Mouse (Mus musculus): Measurements from ENCODE around the gene Sh3tc1. TPM values are rescaled to one million over a fixed set of nuclear protein-coding genes. Genes with fewer than 3 reads are reported as not detected.

Gene Sh3tc1
- polyA plus RNA-seq, 1 experiment = 5.2 TPM

GRCm38 (mm10) chr5:35679256-35680155 lies 60.3 kb downstream of the Sh3tc1 start, which contains the start of gene Htra3:
Gene Htra3, minus strand, starts transcription at chr5:35679782.
- Histone ChIP-seq H3K4me3 (ENCODE audit: control insufficient read depth, insufficient read depth, low read length) (no peak within 1 kb of the TSS), H3K4me1 (replicated peaks; ENCODE audit: control insufficient read depth, insufficient read depth, low read length) (no peaks in the 10 kb centered on the region), H3K27me3 (ENCODE audit: control insufficient read depth, insufficient read depth, low read length) (peaks cover 2% of the 10 kb centered on the region; the same call in 1 of the 2 replicates), H3K36me3 (ENCODE audit: control insufficient read depth, insufficient read depth, low read length) (no peaks in the 10 kb centered on the region), H3K27ac (ENCODE audit: control insufficient read depth, insufficient read depth, low read length) (no peak within 1 kb of the TSS)
- TF ChIP-seq POLR2A (IDR thresholded peaks at IDR 0.05; ENCODE audit: control insufficient read depth, extremely low read depth, insufficient read depth, low read length, poor library complexity) (no peak), CTCF (IDR thresholded peaks at IDR 0.05; ENCODE audit: borderline replicate concordance, control insufficient read depth, extremely low read depth, insufficient read depth, low read length, poor library complexity) (no peak)
- DNase-seq = no peak
- WGBS = 14% methylated on average over 42 of the region's 42 CpGs

GRCm38 (mm10) chr5:35676964-35677363 lies 62.8 kb downstream of the Sh3tc1 start:
- Histone ChIP-seq H3K36me3 (ENCODE audit: control insufficient read depth, insufficient read depth, low read length) (no peaks in the 10 kb centered on the region), H3K27me3 (ENCODE audit: control insufficient read depth, insufficient read depth, low read length) (peaks cover 2% of the 10 kb centered on the region; the same call in 1 of the 2 replicates), H3K4me3 (ENCODE audit: control insufficient read depth, insufficient read depth, low read length) (no peak overlapping the region), H3K4me1 (replicated peaks; ENCODE audit: control insufficient read depth, insufficient read depth, low read length) (peaks cover 8% of the 10 kb centered on the region; the same call in 1 of the 2 replicates), H3K27ac (ENCODE audit: control insufficient read depth, insufficient read depth, low read length) (no peak overlapping the region)
- WGBS = 95% methylated on average over 7 of the region's 7 CpGs
- TF ChIP-seq POLR2A (IDR thresholded peaks at IDR 0.05; ENCODE audit: control insufficient read depth, extremely low read depth, insufficient read depth, low read length, poor library complexity) (no peak), CTCF (IDR thresholded peaks at IDR 0.05; ENCODE audit: borderline replicate concordance, control insufficient read depth, extremely low read depth, insufficient read depth, low read length, poor library complexity) (no peak)
- DNase-seq = no peak

- Histone ChIP-seq H3K4me3 (ENCODE audit: control insufficient read depth, insufficient read depth, low read length) (no peak overlapping the region), H3K36me3 (ENCODE audit: control insufficient read depth, insufficient read depth, low read length) (no peaks in the 10 kb centered on the region), H3K27me3 (ENCODE audit: control insufficient read depth, insufficient read depth, low read length) (peaks cover 2% of the 10 kb centered on the region; the same call in 1 of the 2 replicates), H3K4me1 (replicated peaks; ENCODE audit: control insufficient read depth, insufficient read depth, low read length) (peaks cover 8% of the 10 kb centered on the region; the same call in 1 of the 2 replicates), H3K27ac (ENCODE audit: control insufficient read depth, insufficient read depth, low read length) (no peak overlapping the region)
- 73% methylated on average over 4 of the region's 4 CpGs for WGBS
- DNase-seq = no peak
- TF ChIP-seq POLR2A (IDR thresholded peaks at IDR 0.05; ENCODE audit: control insufficient read depth, extremely low read depth, insufficient read depth, low read length, poor library complexity) (no peak), CTCF (IDR thresholded peaks at IDR 0.05; ENCODE audit: borderline replicate concordance, control insufficient read depth, extremely low read depth, insufficient read depth, low read length, poor library complexity) (no peak)
Observed at GRCm38 (mm10) chr5:35674081-35674555, 65.7 kb downstream of the Sh3tc1 start.

GRCm38 (mm10) chr5:35673086-35673485 lies 66.7 kb downstream of the Sh3tc1 start:
- Histone ChIP-seq H3K27ac (ENCODE audit: control insufficient read depth, insufficient read depth, low read length) (no peak overlapping the region), H3K4me1 (replicated peaks; ENCODE audit: control insufficient read depth, insufficient read depth, low read length) (peaks cover 8% of the 10 kb centered on the region; the same call in 1 of the 2 replicates), H3K27me3 (ENCODE audit: control insufficient read depth, insufficient read depth, low read length) (no peaks in the 10 kb centered on the region), H3K4me3 (ENCODE audit: control insufficient read depth, insufficient read depth, low read length) (no peak overlapping the region), H3K36me3 (ENCODE audit: control insufficient read depth, insufficient read depth, low read length) (no peaks in the 10 kb centered on the region)
- whole genome bisulfite sequencing = 38% methylated on average over 7 of the region's 7 CpGs
- DNase-seq = no peak
- TF ChIP-seq POLR2A (IDR thresholded peaks at IDR 0.05; ENCODE audit: control insufficient read depth, extremely low read depth, insufficient read depth, low read length, poor library complexity) (no peak), CTCF (IDR thresholded peaks at IDR 0.05; ENCODE audit: borderline replicate concordance, control insufficient read depth, extremely low read depth, insufficient read depth, low read length, poor library complexity) (no peak)

- Histone ChIP-seq H3K4me3 (ENCODE audit: control insufficient read depth, insufficient read depth, low read length) (no peak overlapping the region), H3K27ac (ENCODE audit: control insufficient read depth, insufficient read depth, low read length) (no peak overlapping the region), H3K4me1 (replicated peaks; ENCODE audit: control insufficient read depth, insufficient read depth, low read length) (peaks cover 8% of the 10 kb centered on the region; the same call in 1 of the 2 replicates), H3K27me3 (ENCODE audit: control insufficient read depth, insufficient read depth, low read length) (no peaks in the 10 kb centered on the region), H3K36me3 (ENCODE audit: control insufficient read depth, insufficient read depth, low read length) (no peaks in the 10 kb centered on the region)
- 85% methylated on average over 1 of the region's 1 CpGs for WGBS
- DNase-seq = no peak
- TF ChIP-seq CTCF (IDR thresholded peaks at IDR 0.05; ENCODE audit: borderline replicate concordance, control insufficient read depth, extremely low read depth, insufficient read depth, low read length, poor library complexity) (no peak), POLR2A (IDR thresholded peaks at IDR 0.05; ENCODE audit: control insufficient read depth, extremely low read depth, insufficient read depth, low read length, poor library complexity) (no peak)
Observed at GRCm38 (mm10) chr5:35672581-35672980, 67.2 kb downstream of the Sh3tc1 start.

- TF ChIP-seq POLR2A (IDR thresholded peaks at IDR 0.05; ENCODE audit: control insufficient read depth, extremely low read depth, insufficient read depth, low read length, poor library complexity) (no peak), CTCF (IDR thresholded peaks at IDR 0.05; ENCODE audit: borderline replicate concordance, control insufficient read depth, extremely low read depth, insufficient read depth, low read length, poor library complexity) (no peak)
- H3K4me1 ChIP-seq (replicated peaks; ENCODE audit: control insufficient read depth, insufficient read depth, low read length) = peaks cover 8% of the 10 kb centered on the region; the same call in 1 of the 2 replicates
- no peaks in the 10 kb centered on the region for H3K27me3 ChIP-seq (ENCODE audit: control insufficient read depth, insufficient read depth, low read length)
- H3K36me3 ChIP-seq (ENCODE audit: control insufficient read depth, insufficient read depth, low read length) = no peaks in the 10 kb centered on the region
- WGBS = 94% methylated on average over 9 of the region's 9 CpGs
- no peak overlapping the region for H3K4me3 ChIP-seq (ENCODE audit: control insufficient read depth, insufficient read depth, low read length)
- no peak overlapping the region for H3K27ac ChIP-seq (ENCODE audit: control insufficient read depth, insufficient read depth, low read length)
- no peak for DNase-seq
Observed at GRCm38 (mm10) chr5:35671474-35671891, 68.3 kb downstream of the Sh3tc1 start.
